Mouse (Mus musculus) spleen, adult 2 months (tissue): Measurements from ENCODE around the gene Sp4. TPM values are rescaled to one million over a fixed set of nuclear protein-coding genes. Genes with fewer than 3 reads are reported as not detected.

Experiments used
- DNase-seq, 2 experiments: peaks; one replicate each; pipeline versions ENCODE4 v3.0.0 to v3.0.0-alpha.2; 2012 to 2021; ENCODE audit warnings: low spot score in 2 of 2, low read depth in 1 of 2
- H3K27ac ChIP-seq: fragments of 200-500 bp; 2 replicates; pipeline ENCODE4 v1.5.1; 2012; ENCODE audit warnings: low read length, inconsistent platforms; ENCODE audit not compliant: insufficient read depth
- H3K27me3 ChIP-seq: fragments of 200-500 bp; 2 replicates; pipeline ENCODE4 v1.6.1; 2012; ENCODE audit warnings: mild to moderate bottlenecking, moderate library complexity, low read length, inconsistent platforms; ENCODE audit not compliant: control insufficient read depth, insufficient read depth
- H3K36me3 ChIP-seq: fragments of 200-500 bp; 2 replicates; pipeline ENCODE4 v1.6.1; 2012; ENCODE audit warnings: mild to moderate bottlenecking, low read length, inconsistent platforms; ENCODE audit not compliant: control insufficient read depth, insufficient read depth
- H3K4me1 ChIP-seq: fragments of 200-500 bp; 2 replicates; pipeline ENCODE4 v1.6.1; 2011; ENCODE audit warnings: inconsistent platforms; ENCODE audit not compliant: control insufficient read depth, insufficient read depth, insufficient read length
- H3K4me3 ChIP-seq: fragments of 200-500 bp; 2 replicates; pipeline ENCODE4 v1.5.1; 2011; ENCODE audit warnings: mild to moderate bottlenecking, inconsistent platforms; ENCODE audit not compliant: insufficient read depth, insufficient read length; ENCODE audit errors: extremely low read depth
- CTCF ChIP-seq: fragments of 200-500 bp; IDR thresholded peaks from 2 replicates; pipeline ENCODE4 v1.5.1; 2011; ENCODE audit warnings: mild to moderate bottlenecking, inconsistent platforms; ENCODE audit not compliant: insufficient read depth, insufficient read length, insufficient replicate concordance; ENCODE audit errors: extremely low read depth
- POLR2A ChIP-seq: fragments of 200-500 bp; IDR thresholded peaks from 2 replicates; pipeline ENCODE4 v1.6.1; 2011; ENCODE audit warnings: low read depth, low read length, inconsistent platforms
- WGBS: fragments of 180-500 bp; shearing (Covaris S2); methylation state at CpG from one replicate; pipeline ENCODE4 v1.1.7; 2018; 5-methylcytosine and 5-hydroxymethylcytosine counted together
- polyA plus RNA-seq: library from polyadenylated mRNA; depleted of rRNA; stranded (reverse); fragments of >200 nt; gene quantifications from 2 replicates; pipeline ENCODE4 v1.2.3, GENCODE M21; 2012

The Sp4 gene
- polyA plus RNA-seq, 1 experiment = 7.7 TPM

DNA sequence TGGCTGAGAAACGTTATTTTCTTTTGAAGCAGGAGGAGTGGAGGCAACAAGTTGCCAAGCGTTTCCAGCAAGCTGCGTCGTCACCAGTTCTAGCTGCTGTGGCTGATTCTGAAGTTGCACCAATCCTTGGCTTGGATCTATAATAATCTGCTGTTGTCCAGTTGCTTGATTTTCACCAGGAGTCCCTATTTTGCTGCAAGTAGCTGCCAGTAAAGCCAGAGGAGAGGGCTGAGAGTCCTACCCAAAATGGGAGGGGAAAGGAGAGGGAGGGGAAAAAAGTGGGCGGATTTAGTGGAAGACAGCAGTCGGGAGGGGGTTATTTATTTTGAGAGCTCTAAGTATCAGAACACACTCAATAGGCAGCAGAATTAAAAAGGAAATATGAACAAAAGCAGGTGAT, 1.3 kb downstream of the Sp4 start:
- DNase-seq = no peak
- no peak overlapping the region for H3K27ac ChIP-seq
- H3K4me3 ChIP-seq = no peak overlapping the region
- no peak for TF ChIP-seq CTCF
- no peak for TF ChIP-seq POLR2A
- H3K27me3 ChIP-seq = no peaks in the 10 kb centered on the region
- no peaks in the 10 kb centered on the region for H3K36me3 ChIP-seq
- WGBS = 54% methylated on average over 6 of the region's 6 CpGs
- peaks cover 9% of the 10 kb centered on the region for H3K4me1 ChIP-seq

DNA sequence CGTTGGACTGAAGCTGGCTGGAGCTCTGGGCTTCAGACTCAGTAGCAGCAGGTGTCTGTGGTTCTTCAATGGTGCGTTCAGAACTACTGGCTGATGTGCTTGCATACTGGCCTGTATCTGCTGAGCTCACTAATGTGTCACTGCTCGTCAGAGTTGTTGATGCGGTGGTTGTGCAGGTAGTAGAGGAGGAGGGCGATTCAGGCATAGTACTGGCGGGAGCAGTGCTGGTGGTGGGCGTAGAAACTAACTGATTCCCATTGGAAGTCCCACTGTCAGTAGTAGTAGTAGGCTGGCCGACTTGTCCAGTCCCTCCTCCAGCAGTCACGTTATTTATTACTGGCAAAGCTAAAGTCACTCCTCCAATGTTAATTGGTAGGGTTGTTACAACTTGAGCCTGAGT, 2.1 kb downstream of the Sp4 start:
- Histone ChIP-seq H3K4me1 (peaks cover 9% of the 10 kb centered on the region), H3K27ac (peak overlapping the region; percentile 17; the same call in 1 of the 2 replicates), H3K36me3 (no peaks in the 10 kb centered on the region), H3K27me3 (no peaks in the 10 kb centered on the region), H3K4me3 (no peak overlapping the region)
- no peak for TF ChIP-seq POLR2A
- no peak for TF ChIP-seq CTCF
- 94% methylated on average over 9 of the region's 9 CpGs for WGBS
- no peak for DNase-seq

DNA sequence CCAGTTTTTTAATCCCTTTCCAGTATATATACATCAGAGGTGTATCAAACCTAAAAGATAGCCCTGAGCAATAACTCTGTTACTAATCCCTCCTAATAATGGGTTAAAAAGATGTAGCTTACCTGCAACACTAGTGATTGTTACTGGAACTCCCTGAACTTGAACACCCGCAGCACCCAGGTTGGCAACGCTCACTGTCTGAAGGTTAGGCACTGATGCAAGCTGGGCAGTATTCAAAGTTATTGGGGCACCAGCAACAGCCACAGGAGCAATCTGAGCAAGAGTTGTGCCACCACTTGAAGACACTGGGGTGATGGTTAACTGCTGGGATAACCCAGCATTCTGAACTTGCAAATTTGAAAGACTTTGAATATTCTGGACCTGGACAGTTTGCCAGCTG, 2.7 kb downstream of the Sp4 start:
- H3K36me3 ChIP-seq = no peaks in the 10 kb centered on the region
- no peak overlapping the region for H3K4me3 ChIP-seq
- no peak overlapping the region for H3K27ac ChIP-seq
- DNase-seq = no peak
- no peaks in the 10 kb centered on the region for H3K27me3 ChIP-seq
- WGBS = 92% methylated on average over 2 of the region's 2 CpGs
- no peak for TF ChIP-seq POLR2A
- no peak for TF ChIP-seq CTCF
- peaks cover 9% of the 10 kb centered on the region for H3K4me1 ChIP-seq

DNA sequence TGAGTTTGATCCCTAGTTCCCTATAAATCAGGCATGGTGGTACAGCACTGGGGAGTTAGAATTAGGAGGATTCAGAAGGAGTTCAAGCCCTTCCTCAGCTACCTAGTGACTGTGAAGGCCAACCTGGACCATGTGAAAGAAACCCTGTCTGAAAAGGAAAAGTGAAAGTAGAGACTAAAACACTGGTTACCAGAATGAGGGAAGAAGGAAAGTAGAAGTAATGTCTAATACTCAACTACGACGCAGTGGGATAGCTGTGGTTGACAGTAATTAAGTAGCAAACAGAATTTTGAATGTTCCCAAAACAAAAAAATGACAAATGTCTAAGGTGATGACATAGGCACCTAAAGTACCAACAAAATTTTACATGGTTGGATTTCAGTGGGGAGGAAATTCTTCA, 5.0 kb downstream of the Sp4 start:
- H3K4me3 ChIP-seq = no peak overlapping the region; the same call in 1 of the 2 replicates
- peaks cover 9% of the 10 kb centered on the region for H3K4me1 ChIP-seq
- WGBS = 0% methylated on average over 2 of the region's 2 CpGs
- no peak for DNase-seq
- H3K36me3 ChIP-seq = no peaks in the 10 kb centered on the region
- TF ChIP-seq CTCF (no peak), POLR2A (no peak)
- H3K27me3 ChIP-seq = no peaks in the 10 kb centered on the region
- no peak overlapping the region; the same call in 1 of the 2 replicates for H3K27ac ChIP-seq

DNA sequence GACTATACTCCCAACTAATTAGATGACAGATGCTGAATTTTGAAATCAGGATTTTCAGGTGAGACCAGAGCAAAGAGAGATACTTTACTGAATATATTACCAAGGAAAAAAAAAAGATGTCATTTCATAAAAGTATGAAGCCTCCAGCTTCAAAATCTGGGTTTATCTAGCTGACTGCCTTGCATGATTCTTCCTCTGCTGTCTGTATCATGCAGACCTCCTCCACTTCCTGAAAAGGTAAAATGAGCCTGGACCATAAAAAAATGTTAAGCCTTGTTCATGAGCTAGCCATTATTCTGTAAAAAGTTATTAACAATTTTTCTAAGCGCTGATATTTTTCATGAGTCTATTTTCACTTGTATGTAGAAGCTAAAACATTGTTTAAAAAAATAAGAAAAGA, 5.4 kb downstream of the Sp4 start:
- Histone ChIP-seq H3K27ac (no peak overlapping the region; the same call in 1 of the 2 replicates), H3K4me3 (no peak overlapping the region), H3K4me1 (peaks cover 9% of the 10 kb centered on the region), H3K27me3 (no peaks in the 10 kb centered on the region), H3K36me3 (no peaks in the 10 kb centered on the region)
- 76% methylated on average over 1 of the region's 1 CpGs for WGBS
- TF ChIP-seq CTCF (no peak), POLR2A (no peak)
- no peak for DNase-seq

DNA sequence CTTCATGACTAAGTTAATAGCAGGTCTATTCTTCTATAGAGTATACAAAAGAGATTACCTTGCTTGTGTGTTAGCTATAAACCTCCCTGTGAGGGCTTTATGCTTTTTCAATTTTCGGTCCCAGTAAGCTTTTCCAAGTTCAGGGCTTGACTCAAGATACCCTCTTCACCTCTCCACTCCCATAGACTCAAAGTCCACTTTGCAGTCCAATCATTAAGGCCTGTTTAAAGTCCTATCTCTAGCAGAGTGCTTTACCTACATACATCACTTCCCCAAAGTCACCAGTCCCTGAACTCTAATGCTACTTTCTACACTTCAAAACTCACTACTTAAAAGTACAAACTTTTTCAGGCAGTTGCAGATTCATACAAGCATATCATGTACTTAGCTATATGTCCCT, 12.3 kb downstream of the Sp4 start:
- DNase-seq = no peak
- Histone ChIP-seq H3K27ac (no peak overlapping the region), H3K4me3 (no peak overlapping the region), H3K4me1 (peaks cover 2% of the 10 kb centered on the region), H3K27me3 (no peaks in the 10 kb centered on the region), H3K36me3 (no peaks in the 10 kb centered on the region)
- 91% methylated on average over 1 of the region's 1 CpGs for WGBS
- no peak for TF ChIP-seq POLR2A
- TF ChIP-seq CTCF = no peak

DNA sequence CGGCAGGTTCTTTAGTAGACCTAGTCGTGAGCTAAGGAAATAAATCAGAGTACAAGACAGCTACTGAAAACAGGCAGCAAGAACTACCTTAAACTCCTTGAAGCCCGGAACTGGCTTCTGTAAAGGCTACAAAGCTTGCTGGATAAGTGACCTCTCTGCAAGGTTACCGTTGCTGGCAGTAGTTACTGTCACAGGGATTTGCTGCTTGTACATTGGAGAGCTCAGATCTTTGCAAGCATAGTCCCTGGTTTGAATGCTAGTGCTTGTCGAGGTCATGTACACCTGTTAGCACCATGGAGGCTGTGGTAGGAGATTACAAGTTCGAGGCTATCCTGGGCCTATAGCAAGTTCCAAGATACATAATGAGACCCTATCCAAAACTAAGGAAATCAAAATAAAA, 16.1 kb downstream of the Sp4 start:
- Histone ChIP-seq H3K27ac (no peak overlapping the region), H3K27me3 (no peaks in the 10 kb centered on the region), H3K4me3 (no peak overlapping the region), H3K4me1 (no peaks in the 10 kb centered on the region; the same call in none of the 2 replicates), H3K36me3 (no peaks in the 10 kb centered on the region)
- no peak for DNase-seq
- TF ChIP-seq POLR2A (no peak), CTCF (no peak)
- WGBS = 73% methylated on average over 6 of the region's 6 CpGs
